Mouse (Mus musculus): ENCODE data around the gene Ints1. TPM values are rescaled to one million over a fixed set of nuclear protein-coding genes. Genes with fewer than 3 reads are reported as not detected.

Ints1 gene
- 11.8 and 12.5 TPM in 2 replicates for polyA plus RNA-seq (2015; fragmentation: Nextera tagmentation; extraction: Ambion mirVana)

DNA sequence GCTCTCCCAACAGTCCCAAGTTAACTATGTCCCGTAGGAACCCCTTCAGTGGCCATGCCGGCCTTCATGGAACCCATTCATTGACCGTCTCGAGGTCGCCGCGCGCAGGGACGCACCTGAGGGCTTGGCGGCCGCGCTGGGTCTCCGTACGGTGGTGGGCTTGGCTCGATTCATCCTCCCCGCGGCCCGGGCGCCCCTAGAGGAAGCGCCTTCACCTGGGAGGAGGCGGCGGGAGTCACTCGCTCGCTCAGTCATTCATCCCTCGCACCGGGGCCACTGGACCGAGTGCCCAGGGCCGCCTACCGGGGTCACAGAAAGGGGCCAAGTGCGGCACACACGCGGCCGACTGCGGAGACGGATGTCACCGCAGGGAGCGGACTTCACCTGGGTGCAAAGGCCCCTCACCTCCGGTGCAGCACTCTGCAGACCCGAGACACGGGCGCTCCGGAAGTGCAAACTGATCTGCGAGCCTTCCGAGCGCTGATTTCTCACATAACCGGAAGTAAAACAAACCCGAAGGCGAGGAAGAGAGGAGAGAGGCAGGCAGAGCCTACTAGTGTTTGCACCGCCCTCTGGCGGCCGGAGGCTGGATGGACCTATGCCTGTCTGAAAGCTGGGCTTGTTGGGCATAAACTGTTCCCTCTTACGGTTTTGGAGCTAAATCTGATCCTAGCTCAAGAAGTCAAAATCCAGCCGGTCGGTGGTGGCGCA, at the start of gene Ints1:
Gene Ints1 (minus strand): TSS at position 459 of the 711 bp plus-strand sequence.
- Histone ChIP-seq H3K36me3 (replicated peaks) (peaks cover 36% of the 10 kb centered on the region), H3K4me2 (peak within 1 kb of the TSS; percentile 90), H3K4me3 (replicated peaks) (peak within 1 kb of the TSS; percentile 89), H3K27ac (replicated peaks) (peak within 1 kb of the TSS; percentile 70), H3K4me1 (replicated peaks) (peaks cover 26% of the 10 kb centered on the region), H3K9me3 (replicated peaks) (no peaks in the 10 kb centered on the region), H3K9ac (peak within 1 kb of the TSS; percentile 83), H3K27me3 (no peaks in the 10 kb centered on the region)
- WGBS (ENCODE audit: insufficient replicate concordance), result under 1% methylated on average over 55 of the region's 55 CpGs
- ATAC-seq (ENCODE audit: insufficient read depth), result peak; percentile 88

GRCm38 (mm10) chr5:139824531-139824930, 49.1 kb upstream of the Ints1 start:
- ATAC-seq (ENCODE audit: insufficient read depth), result no peak
- Histone ChIP-seq H3K4me2 (no peak overlapping the region; the same call in 1 of the 2 replicates), H3K27me3 (no peaks in the 10 kb centered on the region), H3K27ac (replicated peaks) (no peak overlapping the region), H3K9me3 (replicated peaks) (no peaks in the 10 kb centered on the region), H3K9ac (no peak overlapping the region), H3K4me3 (replicated peaks) (no peak overlapping the region), H3K4me1 (replicated peaks) (peaks cover 36% of the 10 kb centered on the region), H3K36me3 (replicated peaks) (peaks cover 32% of the 10 kb centered on the region)
- WGBS (ENCODE audit: insufficient replicate concordance), result 86% methylated on average over 10 of the region's 10 CpGs

DNA sequence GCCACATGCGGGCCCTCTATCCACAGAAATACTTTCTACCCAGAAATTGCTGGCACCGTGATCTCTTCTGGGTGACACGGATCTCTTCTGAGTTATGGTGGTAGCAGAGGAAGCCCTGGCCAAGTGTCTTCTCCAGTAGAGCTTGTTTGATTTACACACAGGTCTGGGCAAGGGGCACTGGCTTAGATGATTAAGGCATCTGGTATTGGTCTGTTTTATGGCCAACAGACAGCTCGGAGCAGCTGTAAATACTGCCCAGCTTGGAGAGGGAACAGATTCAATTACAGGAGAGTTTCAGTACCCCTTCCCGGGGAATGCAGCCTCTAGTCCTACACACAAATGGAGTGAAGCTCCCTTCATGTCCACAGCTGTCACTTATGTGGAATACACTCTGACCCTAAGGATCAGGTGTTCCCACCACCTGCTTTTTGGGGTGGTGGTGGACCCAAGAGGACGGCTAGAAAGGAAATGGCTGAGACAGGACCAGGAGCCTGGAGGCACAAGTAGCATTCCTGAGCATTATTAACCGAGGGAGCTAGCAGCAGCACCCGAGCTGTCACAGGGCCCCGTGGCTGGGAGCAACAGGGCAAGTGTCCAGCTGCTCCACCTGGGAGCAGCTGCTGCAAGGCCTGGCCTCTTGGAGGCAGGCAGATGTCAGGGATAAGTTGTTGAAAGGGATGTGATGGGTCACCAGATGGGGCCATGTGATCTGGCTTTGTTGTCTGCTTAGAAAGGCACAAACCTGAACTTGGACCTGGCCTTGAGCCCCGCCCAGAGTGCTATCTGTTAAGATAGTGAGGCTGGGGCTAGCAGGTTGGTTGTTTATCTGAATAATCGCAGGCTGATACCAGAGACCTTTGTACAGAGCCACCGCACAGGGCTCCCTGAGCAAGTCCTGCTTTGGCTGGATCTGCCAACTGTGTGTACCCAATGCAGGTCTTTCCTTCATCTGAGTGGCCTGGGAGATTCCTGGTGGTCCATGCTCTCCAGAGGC, 46.3 kb upstream of the Ints1 start:
- 62% methylated on average over 12 of the region's 12 CpGs for WGBS (ENCODE audit: insufficient replicate concordance)
- no peak for ATAC-seq (ENCODE audit: insufficient read depth)
- 0 out of 2 replicates have a peak overlapping the region, but pooled peaks have one; percentile 24 for H3K27ac ChIP-seq (replicated peaks)
- H3K36me3 ChIP-seq (replicated peaks), result peaks cover 32% of the 10 kb centered on the region
- H3K4me1 ChIP-seq (replicated peaks), result peaks cover 60% of the 10 kb centered on the region
- H3K4me2 ChIP-seq, result no peak overlapping the region
- H3K9ac ChIP-seq, result no peak overlapping the region
- H3K4me3 ChIP-seq (replicated peaks), result no peak overlapping the region
- no peaks in the 10 kb centered on the region for H3K9me3 ChIP-seq (replicated peaks)
- no peaks in the 10 kb centered on the region for H3K27me3 ChIP-seq

GRCm38 (mm10) chr5:139819538-139820181, 44.2 kb upstream of the Ints1 start, which contains the start of gene Tmem184a:
Gene Tmem184a (minus strand): TSS chr5:139819917.
- no peaks in the 10 kb centered on the region for H3K9me3 ChIP-seq (replicated peaks)
- no peak for ATAC-seq (ENCODE audit: insufficient read depth)
- WGBS (ENCODE audit: insufficient replicate concordance), result 76% methylated on average over 9 of the region's 9 CpGs
- peaks cover 31% of the 10 kb centered on the region for H3K36me3 ChIP-seq (replicated peaks)
- no peak within 1 kb of the TSS for H3K4me3 ChIP-seq (replicated peaks)
- peaks cover 67% of the 10 kb centered on the region for H3K4me1 ChIP-seq (replicated peaks)
- H3K27ac ChIP-seq (replicated peaks), result peak within 1 kb of the TSS; percentile 80; the same call in 1 of the 2 replicates
- H3K4me2 ChIP-seq, result no peak within 1 kb of the TSS
- H3K9ac ChIP-seq, result peak within 1 kb of the TSS; percentile 32; the same call in 1 of the 2 replicates
- H3K27me3 ChIP-seq, result no peaks in the 10 kb centered on the region

GRCm38 (mm10) chr5:139818801-139819200, 43.3 kb upstream of the Ints1 start:
- peaks cover 23% of the 10 kb centered on the region for H3K36me3 ChIP-seq (replicated peaks)
- peak overlapping the region; percentile 32; the same call in 1 of the 2 replicates for H3K9ac ChIP-seq
- peak overlapping the region; percentile 80 for H3K27ac ChIP-seq (replicated peaks)
- H3K27me3 ChIP-seq, result 0 out of 2 replicates have a peak, but pooled peaks cover 5% of the 10 kb centered on the region
- peak; percentile 67 for ATAC-seq (ENCODE audit: insufficient read depth)
- H3K4me2 ChIP-seq, result 0 out of 2 replicates have a peak overlapping the region, but pooled peaks have one; percentile 7
- WGBS (ENCODE audit: insufficient replicate concordance), result 35% methylated on average over 4 of the region's 4 CpGs
- H3K4me3 ChIP-seq (replicated peaks), result no peak overlapping the region
- no peaks in the 10 kb centered on the region for H3K9me3 ChIP-seq (replicated peaks)
- H3K4me1 ChIP-seq (replicated peaks), result peaks cover 76% of the 10 kb centered on the region

- WGBS (ENCODE audit: insufficient replicate concordance), result 45% methylated on average over 3 of the region's 3 CpGs
- ATAC-seq (ENCODE audit: insufficient read depth), result peak; percentile 19
- Histone ChIP-seq H3K4me3 (replicated peaks) (no peak overlapping the region), H3K9me3 (replicated peaks) (no peaks in the 10 kb centered on the region), H3K4me2 (peak overlapping the region; percentile 7), H3K9ac (peak overlapping the region; percentile 32), H3K27ac (replicated peaks) (peak overlapping the region; percentile 80), H3K36me3 (replicated peaks) (peaks cover 16% of the 10 kb centered on the region), H3K27me3 (peaks cover 13% of the 10 kb centered on the region; the same call in 1 of the 2 replicates), H3K4me1 (replicated peaks) (peaks cover 80% of the 10 kb centered on the region)
These were observed 42.6 kb upstream of the Ints1 start for GRCm38 (mm10) chr5:139818056-139818455.

GRCm38 (mm10) chr5:139817292-139817691, 41.8 kb upstream of the Ints1 start:
- Histone ChIP-seq H3K36me3 (replicated peaks) (peaks cover 8% of the 10 kb centered on the region), H3K9me3 (replicated peaks) (no peaks in the 10 kb centered on the region), H3K4me2 (no peak overlapping the region), H3K4me1 (replicated peaks) (peaks cover 80% of the 10 kb centered on the region), H3K27ac (replicated peaks) (peak overlapping the region; percentile 80), H3K27me3 (peaks cover 15% of the 10 kb centered on the region; the same call in 1 of the 2 replicates), H3K9ac (no peak overlapping the region), H3K4me3 (replicated peaks) (no peak overlapping the region)
- WGBS (ENCODE audit: insufficient replicate concordance), result 6% methylated on average over 1 of the region's 1 CpGs
- no peak for ATAC-seq (ENCODE audit: insufficient read depth)

DNA sequence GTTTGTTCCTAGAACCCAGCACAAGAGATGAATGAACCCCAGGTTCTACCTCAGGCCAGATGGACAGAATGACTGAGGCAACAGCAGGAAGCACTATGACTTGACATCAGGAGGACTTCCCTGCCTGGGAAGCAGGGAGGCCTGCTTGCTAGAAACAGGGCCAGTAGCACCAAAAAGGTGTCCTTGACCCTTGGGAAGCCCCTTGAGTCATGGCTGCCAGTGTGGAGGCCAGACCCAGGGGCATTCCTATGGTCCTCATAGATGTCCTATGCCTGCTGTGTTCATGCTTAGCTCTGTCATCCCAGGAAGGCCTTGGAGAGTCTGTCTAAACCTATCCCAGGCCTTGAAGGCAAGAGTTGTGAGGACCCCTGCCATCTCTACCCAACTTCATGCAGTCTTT, 41.0 kb upstream of the Ints1 start:
- no peaks in the 10 kb centered on the region for H3K9me3 ChIP-seq (replicated peaks)
- no peak overlapping the region for H3K4me3 ChIP-seq (replicated peaks)
- H3K4me2 ChIP-seq, result no peak overlapping the region
- H3K27me3 ChIP-seq, result peaks cover 15% of the 10 kb centered on the region; the same call in 1 of the 2 replicates
- H3K27ac ChIP-seq (replicated peaks), result peak overlapping the region; percentile 61
- ATAC-seq (ENCODE audit: insufficient read depth), result no peak
- H3K36me3 ChIP-seq (replicated peaks), result no peaks in the 10 kb centered on the region
- H3K9ac ChIP-seq, result no peak overlapping the region
- H3K4me1 ChIP-seq (replicated peaks), result peaks cover 84% of the 10 kb centered on the region

DNA sequence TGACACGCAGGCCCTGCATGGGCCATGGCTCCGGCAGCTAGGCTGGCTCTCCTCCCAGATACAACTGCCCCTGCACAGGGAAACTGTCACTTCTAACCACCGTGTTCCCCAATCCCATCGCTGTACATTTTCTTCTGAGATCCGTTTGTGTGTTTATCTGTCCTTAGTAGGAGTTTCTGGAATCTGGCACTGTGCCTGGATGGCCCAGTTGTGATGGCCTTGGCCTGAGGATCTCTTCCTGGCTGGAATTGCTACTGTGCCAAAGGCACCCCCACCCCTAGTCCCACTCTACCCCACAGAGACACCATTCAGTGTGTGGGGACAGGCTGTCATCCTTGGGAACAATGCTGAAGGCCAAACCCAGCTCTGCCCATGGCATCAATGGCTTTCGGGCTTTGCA, 40.5 kb upstream of the Ints1 start:
- WGBS (ENCODE audit: insufficient replicate concordance), result 83% methylated on average over 6 of the region's 6 CpGs
- Histone ChIP-seq H3K9ac (no peak overlapping the region), H3K27me3 (peaks cover 15% of the 10 kb centered on the region; the same call in 1 of the 2 replicates), H3K4me2 (no peak overlapping the region), H3K9me3 (replicated peaks) (no peaks in the 10 kb centered on the region), H3K36me3 (replicated peaks) (no peaks in the 10 kb centered on the region), H3K27ac (replicated peaks) (peak overlapping the region; percentile 61), H3K4me3 (replicated peaks) (no peak overlapping the region), H3K4me1 (replicated peaks) (peaks cover 89% of the 10 kb centered on the region)
- no peak for ATAC-seq (ENCODE audit: insufficient read depth)

GRCm38 (mm10) chr5:139813963-139814381, 38.5 kb upstream of the Ints1 start:
- H3K27ac ChIP-seq (replicated peaks), result peak overlapping the region; percentile 48; the same call in 1 of the 2 replicates
- H3K36me3 ChIP-seq (replicated peaks), result no peaks in the 10 kb centered on the region
- no peak for ATAC-seq (ENCODE audit: insufficient read depth)
- WGBS (ENCODE audit: insufficient replicate concordance), result 32% methylated on average over 13 of the region's 13 CpGs
- no peaks in the 10 kb centered on the region for H3K9me3 ChIP-seq (replicated peaks)
- peaks cover 15% of the 10 kb centered on the region; the same call in 1 of the 2 replicates for H3K27me3 ChIP-seq
- peaks cover 88% of the 10 kb centered on the region for H3K4me1 ChIP-seq (replicated peaks)
- H3K4me2 ChIP-seq, result peak overlapping the region; percentile 39
- H3K9ac ChIP-seq, result 0 out of 2 replicates have a peak overlapping the region, but pooled peaks have one; percentile 15
- 0 out of 2 replicates have a peak overlapping the region, but pooled peaks have one; percentile 10 for H3K4me3 ChIP-seq (replicated peaks)
